Mouse (Mus musculus) heart, postnatal 0 days (tissue): Measurements from ENCODE around the gene Dmrta2. TPM values are rescaled to one million over a fixed set of nuclear protein-coding genes. Genes with fewer than 3 reads are reported as not detected.

Source experiments
- ATAC-seq: fragments of 200-750 bp; cut with Nextera tagmentation; 2 replicates; pipeline ENCODE4 v1.8.0; 2017; ENCODE audit warnings: low read depth, moderate number of reproducible peaks, moderate library complexity; ENCODE audit not compliant: insufficient read depth
- DNase-seq: peaks from one replicate; pipeline ENCODE4 v3.0.0-alpha.2; 2016; ENCODE audit warnings: low spot score
- H3K27ac ChIP-seq: fragments of 300-500 bp; sonication (generic); 2 replicates; pipeline ENCODE4 v1.5.1; 2014; ENCODE audit warnings: low read depth, mild to moderate bottlenecking
- H3K27me3 ChIP-seq: fragments of 300-500 bp; sonication (generic); 2 replicates; pipeline ENCODE4 v1.6.1; 2014; ENCODE audit warnings: low read length, mixed read lengths; ENCODE audit not compliant: control insufficient read depth, insufficient read depth
- H3K36me3 ChIP-seq: fragments of 300-500 bp; sonication (generic); replicated peaks from 2 replicates; pipeline ENCODE4 v1.6.1; 2014; ENCODE audit warnings: low read length, mixed read lengths; ENCODE audit not compliant: control insufficient read depth, insufficient read depth
- H3K4me1 ChIP-seq: fragments of 300-500 bp; sonication (generic); 2 replicates; pipeline ENCODE4 v1.6.1; 2014; ENCODE audit warnings: antibody characterized with exemption; ENCODE audit not compliant: control insufficient read depth, insufficient read depth
- H3K4me2 ChIP-seq: fragments of 300-500 bp; sonication (generic); 2 replicates; pipeline ENCODE4 v1.6.1; 2014; ENCODE audit warnings: low read depth, mild to moderate bottlenecking, low read length, moderate library complexity
- H3K4me3 ChIP-seq: fragments of 300-500 bp; sonication (generic); 2 replicates; pipeline ENCODE4 v1.5.1; 2014; ENCODE audit warnings: low read depth, low read length
- H3K9ac ChIP-seq: fragments of 300-500 bp; sonication (generic); replicated peaks from 2 replicates; pipeline ENCODE4 v1.6.1; 2014; ENCODE audit warnings: low read depth, low read length, mixed read lengths
- H3K9me3 ChIP-seq: fragments of 300-500 bp; sonication (generic); replicated peaks from 2 replicates; pipeline ENCODE4 v1.6.1; 2016; ENCODE audit warnings: low read length; ENCODE audit not compliant: control insufficient read depth
- CTCF ChIP-seq: IDR thresholded peaks from 2 replicates; pipeline ENCODE4 v1.5.1; 2016; ENCODE audit warnings: antibody characterized with exemption, control low read depth, low read depth
- EP300 ChIP-seq: IDR thresholded peaks from 2 replicates; pipeline ENCODE4 v1.6.1; 2016; ENCODE audit warnings: antibody characterized with exemption, low read depth
- WGBS: fragments of 180-500 bp; shearing (Covaris S2); extraction: QIAGEN DNeasy Blood & Tissue Kit; methylation state at CpG from one replicate; pipeline ENCODE4 v1.1.7; 2014; 5-methylcytosine and 5-hydroxymethylcytosine counted together
- polyA plus RNA-seq: library from polyadenylated mRNA; unstranded; fragments of >200 nt; fragmentation: Nextera tagmentation; extraction: Ambion mirVana; gene quantifications from 2 replicates; pipeline ENCODE4 v1.2.1, GENCODE M21; 2015
- total RNA-seq: library from RNA; depleted of rRNA; stranded (reverse); fragments of >200 nt; gene quantifications from 2 replicates; pipeline ENCODE4 v1.2.3, GENCODE M21; 2014; ENCODE audit warnings: low replicate concordance

Dmrta2 gene
- total and polyA plus RNA-seq, 2 experiments from 2014 or later = 0.04 TPM; not detected in 1

- WGBS = 46% methylated on average over 9 of the region's 9 CpGs
- ATAC-seq (no peak), DNase-seq (no peak)
- H3K9me3 ChIP-seq = no peaks in the 10 kb centered on the region
- no peaks in the 10 kb centered on the region for H3K36me3 ChIP-seq
- H3K27me3 ChIP-seq = peaks cover 16% of the 10 kb centered on the region
- H3K9ac ChIP-seq = no peak overlapping the region
- H3K4me2 ChIP-seq = no peak overlapping the region
- no peak for TF ChIP-seq EP300
- TF ChIP-seq CTCF = peak; percentile 14; the same call in 1 of the 2 replicates
- no peak overlapping the region for H3K4me3 ChIP-seq
- no peak overlapping the region for H3K27ac ChIP-seq
- no peaks in the 10 kb centered on the region for H3K4me1 ChIP-seq
These were observed 41.3 kb downstream of the Dmrta2 start for GRCm38 (mm10) chr4:110019145-110019544.

DNA sequence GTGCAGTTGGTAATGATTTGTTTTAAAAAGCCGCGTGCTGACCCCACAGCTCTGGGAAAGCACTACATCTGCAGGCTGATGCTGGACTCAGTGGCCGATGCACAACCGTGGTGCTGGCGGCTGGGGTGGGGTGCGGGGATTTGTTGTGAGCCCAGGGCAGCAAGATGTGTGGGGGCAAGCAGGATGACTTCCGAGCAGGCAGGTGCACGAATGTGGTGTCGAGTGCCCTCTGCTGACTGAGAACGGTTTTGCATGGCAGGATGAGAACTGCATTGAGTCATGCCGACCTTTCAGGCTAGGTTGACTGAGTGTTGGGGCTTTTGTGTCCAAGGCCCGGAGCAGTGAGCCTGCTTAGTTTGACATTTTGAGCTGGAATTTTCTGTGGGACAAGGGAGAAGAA is 42.4 kb downstream of the Dmrta2 start:
- 15% methylated on average over 12 of the region's 12 CpGs for WGBS

DNA sequence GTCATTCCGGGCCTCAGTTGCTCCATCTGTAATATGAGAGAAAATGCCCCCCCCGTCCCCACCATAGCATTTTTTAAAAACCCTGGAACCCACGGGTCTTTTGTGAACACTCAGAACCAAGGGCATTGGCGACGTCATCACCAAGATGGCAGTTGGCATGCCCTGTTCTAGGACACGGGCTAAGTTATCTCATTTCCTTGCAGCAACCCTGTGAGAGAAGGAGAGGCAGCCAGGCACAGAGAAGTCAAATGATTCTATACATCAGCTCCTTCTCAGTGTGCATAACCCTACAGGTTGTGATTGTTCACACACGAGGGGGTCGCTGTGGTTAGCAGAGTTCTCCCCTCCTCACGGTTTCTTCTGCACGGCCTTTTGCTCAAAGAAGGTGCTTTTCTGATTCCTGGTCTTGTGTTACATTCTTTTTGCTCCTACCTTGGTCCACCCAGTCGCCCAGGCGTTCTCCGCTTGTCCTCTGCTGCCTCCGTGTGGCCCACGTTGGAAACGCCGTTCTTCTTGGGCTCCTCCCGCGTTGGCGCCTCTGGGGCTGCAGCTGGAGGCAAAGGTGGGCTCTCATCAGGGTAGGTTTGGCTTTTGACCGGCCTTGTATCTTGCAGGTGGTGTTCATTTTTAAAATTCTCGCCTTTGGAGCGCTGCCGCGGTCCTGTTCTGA is 44.2 kb downstream of the Dmrta2 start:
- no peaks in the 10 kb centered on the region for H3K4me1 ChIP-seq
- H3K36me3 ChIP-seq = no peaks in the 10 kb centered on the region
- no peak overlapping the region for H3K4me3 ChIP-seq
- H3K9me3 ChIP-seq = no peaks in the 10 kb centered on the region
- H3K4me2 ChIP-seq = no peak overlapping the region
- no peak overlapping the region for H3K27ac ChIP-seq
- peak; percentile 93 for TF ChIP-seq CTCF
- no peak for TF ChIP-seq EP300
- 14% methylated on average over 25 of the region's 25 CpGs for WGBS
- peaks cover 16% of the 10 kb centered on the region for H3K27me3 ChIP-seq
- DNase-seq = peak; percentile 31
- 0 out of 2 replicates have a peak, but pooled peaks have one; percentile 30 for ATAC-seq
- H3K9ac ChIP-seq = no peak overlapping the region

More for the DNA sequence above, 42.4 kb downstream of the Dmrta2 start:
- peak; percentile 73 for TF ChIP-seq CTCF
- no peak for TF ChIP-seq EP300
- peak; percentile 28 for DNase-seq
- no peaks in the 10 kb centered on the region for H3K9me3 ChIP-seq
- ATAC-seq = peak; percentile 39; the same call in 1 of the 2 replicates
- no peak overlapping the region for H3K9ac ChIP-seq
- H3K27ac ChIP-seq = no peak overlapping the region
- H3K4me1 ChIP-seq = no peaks in the 10 kb centered on the region
- H3K4me3 ChIP-seq = no peak overlapping the region
- peaks cover 16% of the 10 kb centered on the region for H3K27me3 ChIP-seq
- no peaks in the 10 kb centered on the region for H3K36me3 ChIP-seq
- H3K4me2 ChIP-seq = 0 out of 2 replicates have a peak overlapping the region, but pooled peaks have one; percentile 32

DNA sequence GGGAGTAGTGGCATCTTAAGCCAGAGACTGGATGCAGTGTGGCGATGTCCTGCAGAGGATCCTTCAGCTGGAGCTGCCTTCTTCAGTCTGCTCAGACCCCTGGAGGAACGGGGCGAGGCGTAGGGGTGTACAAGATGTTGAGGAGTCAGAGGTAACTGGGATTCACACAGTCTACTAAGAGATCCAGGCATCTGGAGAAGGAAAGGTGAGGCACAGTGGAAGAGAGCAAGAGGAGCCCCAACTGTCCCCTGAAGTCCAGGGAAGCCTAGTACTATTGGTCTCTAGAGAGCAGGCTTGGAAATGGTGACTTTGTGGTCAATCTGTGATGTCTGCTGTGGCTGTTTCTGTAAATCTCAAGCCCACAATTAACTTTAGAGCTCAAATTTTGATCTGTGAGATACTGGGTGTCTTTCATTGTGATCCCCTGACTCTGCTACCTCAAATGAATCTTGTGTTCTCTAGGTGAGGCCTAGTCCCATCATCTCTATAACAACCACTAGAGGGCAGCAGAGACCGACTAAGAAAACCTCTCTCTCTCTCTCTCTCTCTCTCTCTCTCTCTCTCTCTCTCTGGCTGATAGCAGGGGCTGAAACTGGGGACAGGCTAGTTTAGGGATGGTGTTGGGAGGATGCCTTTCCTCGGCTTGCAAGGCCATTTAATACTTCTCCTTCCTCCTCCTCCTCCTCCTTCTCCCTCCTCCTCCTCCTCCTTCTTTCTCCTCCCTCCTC is 50.8 kb downstream of the Dmrta2 start:
- H3K4me3 ChIP-seq = no peak overlapping the region
- no peaks in the 10 kb centered on the region for H3K9me3 ChIP-seq
- H3K4me2 ChIP-seq = no peak overlapping the region
- 0 out of 2 replicates have a peak, but pooled peaks have one; percentile 30 for ATAC-seq
- no peaks in the 10 kb centered on the region for H3K27me3 ChIP-seq
- TF ChIP-seq EP300 (no peak), CTCF (peak; percentile 86)
- no peak overlapping the region for H3K9ac ChIP-seq
- H3K27ac ChIP-seq = no peak overlapping the region
- no peaks in the 10 kb centered on the region for H3K4me1 ChIP-seq
- no peaks in the 10 kb centered on the region for H3K36me3 ChIP-seq
- WGBS = 54% methylated on average over 6 of the region's 6 CpGs
- peak; percentile 29 for DNase-seq

- H3K36me3 ChIP-seq = no peaks in the 10 kb centered on the region
- H3K4me2 ChIP-seq = no peak overlapping the region
- no peak overlapping the region for H3K4me3 ChIP-seq
- ATAC-seq (no peak), DNase-seq (no peak)
- H3K27ac ChIP-seq = no peak overlapping the region
- WGBS = 71% methylated on average over 1 of the region's 1 CpGs
- no peaks in the 10 kb centered on the region for H3K4me1 ChIP-seq
- H3K9ac ChIP-seq = no peak overlapping the region
- no peaks in the 10 kb centered on the region for H3K9me3 ChIP-seq
- TF ChIP-seq CTCF = no peak
- no peak for TF ChIP-seq EP300
- no peaks in the 10 kb centered on the region for H3K27me3 ChIP-seq
These were observed 51.6 kb downstream of the Dmrta2 start for GRCm38 (mm10) chr4:110029446-110029845.
